Mouse (Mus musculus): Measurements from ENCODE around the gene Tcap.

- TF ChIP-seq GATA1 (IDR thresholded peaks at IDR 0.05; ENCODE audit: borderline replicate concordance, low read length) = no peak
- TF ChIP-seq FLI1 (IDR thresholded peaks at IDR 0.05; ENCODE audit: low read length) = no peak
Measured at GRCm38 (mm10) chr11:98412273-98412796, 28.7 kb downstream of the Tcap start, which contains the start of gene Erbb2.

Measured in megakaryocyte, embryonic 14.5 days (primary cell).